Mouse (Mus musculus): ENCODE data around the gene Pcnx3.
A peak's percentile ranks its signal among the peaks of the same experiment; 100 is the strongest.
"Not testable (repeated sequence)": the region's sequence is repeated elsewhere in the genome, so short reads cannot be mapped to it uniquely, and the experiment has no call there.

Gene Pcnx3

GRCm38 (mm10) chr19:5713255-5713654, 24.5 kb upstream of the Pcnx3 start:
- DNase-seq (ENCODE audit: low spot score in 2 of 2), result no peak

GRCm38 (mm10) chr19:5711907-5712460, 23.3 kb upstream of the Pcnx3 start:
- no peak for DNase-seq (ENCODE audit: low spot score in 2 of 2)

- DNase-seq (ENCODE audit: low spot score in 2 of 2), result peak in 1 of 2 experiments; percentile 73
Measured at GRCm38 (mm10) chr19:5711218-5711617, 22.5 kb upstream of the Pcnx3 start.

GRCm38 (mm10) chr19:5710581-5710980, 21.9 kb upstream of the Pcnx3 start:
- peak in 1 of 2 experiments; percentile 57 for DNase-seq (ENCODE audit: low spot score in 2 of 2)

GRCm38 (mm10) chr19:5710068-5710467, 21.4 kb upstream of the Pcnx3 start:
- no peak for DNase-seq (ENCODE audit: low spot score in 2 of 2)

- DNase-seq (ENCODE audit: low spot score in 2 of 2), result peak in 1 of 2 experiments; percentile 63
Measured at GRCm38 (mm10) chr19:5704801-5705571, 16.3 kb upstream of the Pcnx3 start.

- no peak for DNase-seq (ENCODE audit: low spot score in 2 of 2)
Measured at GRCm38 (mm10) chr19:5704163-5704800, 15.6 kb upstream of the Pcnx3 start, which contains the start of gene Kcnk7. Gene Kcnk7 (plus strand): TSS chr19:5704367.

GRCm38 (mm10) chr19:5695849-5696462, 7.2 kb upstream of the Pcnx3 start:
- no peak for DNase-seq (ENCODE audit: low spot score in 2 of 2)

- DNase-seq (ENCODE audit: low spot score in 2 of 2), result no peak
Measured at GRCm38 (mm10) chr19:5693801-5694200, 5.1 kb upstream of the Pcnx3 start.

GRCm38 (mm10) chr19:5692913-5693396, 4.2 kb upstream of the Pcnx3 start:
- no peak for DNase-seq (ENCODE audit: low spot score in 2 of 2)

GRCm38 (mm10) chr19:5692086-5692912, 3.6 kb upstream of the Pcnx3 start:
- no peak for DNase-seq (ENCODE audit: low spot score in 2 of 2)

GRCm38 (mm10) chr19:5691601-5692000, 2.9 kb upstream of the Pcnx3 start:
- DNase-seq (ENCODE audit: low spot score in 2 of 2), result no peak

GRCm38 (mm10) chr19:5690343-5690735, 1.6 kb upstream of the Pcnx3 start:
- DNase-seq (ENCODE audit: low spot score in 2 of 2), result no peak

GRCm38 (mm10) chr19:5689565-5690342, 1.0 kb upstream of the Pcnx3 start:
- peak; percentile 82 to 91 for DNase-seq (ENCODE audit: low spot score in 2 of 2)

GRCm38 (mm10) chr19:5689088-5689428, 350 bp upstream of the Pcnx3 start:
- no peak for DNase-seq (ENCODE audit: low spot score in 2 of 2)

GRCm38 (mm10) chr19:5687738-5688137, 970 bp downstream of the Pcnx3 start:
- DNase-seq (ENCODE audit: low spot score in 2 of 2), result no peak

- not testable (repeated sequence) for DNase-seq (ENCODE audit: low spot score in 2 of 2)
Measured at GRCm38 (mm10) chr19:5686954-5687353, 1.8 kb downstream of the Pcnx3 start.

- DNase-seq (ENCODE audit: low spot score in 2 of 2), result no peak
Measured at GRCm38 (mm10) chr19:5686437-5686836, 2.3 kb downstream of the Pcnx3 start.

GRCm38 (mm10) chr19:5685861-5686260, 2.8 kb downstream of the Pcnx3 start:
- DNase-seq (ENCODE audit: low spot score in 2 of 2), result no peak

GRCm38 (mm10) chr19:5685431-5685830, 3.3 kb downstream of the Pcnx3 start:
- DNase-seq (ENCODE audit: low spot score in 2 of 2), result no peak

- DNase-seq (ENCODE audit: low spot score in 2 of 2), result no peak
Measured at GRCm38 (mm10) chr19:5684985-5685384, 3.7 kb downstream of the Pcnx3 start.
